Mouse (Mus musculus) effector memory CD4-positive, alpha-beta T cell, adult 5 months (primary cell): Measurements from ENCODE around the gene Rhobtb3. TPM values are rescaled to one million over a fixed set of nuclear protein-coding genes. Genes with fewer than 3 reads are reported as not detected.

ENCODE experiments used
- polyA plus RNA-seq: library from polyadenylated mRNA; unstranded; fragments of 100-300 nt; shearing (Covaris generic); gene quantifications from one replicate; pipeline ENCODE4 v1.2.1, GENCODE M21; 2017

Rhobtb3 gene
- 0.15 TPM for polyA plus RNA-seq

DNA sequence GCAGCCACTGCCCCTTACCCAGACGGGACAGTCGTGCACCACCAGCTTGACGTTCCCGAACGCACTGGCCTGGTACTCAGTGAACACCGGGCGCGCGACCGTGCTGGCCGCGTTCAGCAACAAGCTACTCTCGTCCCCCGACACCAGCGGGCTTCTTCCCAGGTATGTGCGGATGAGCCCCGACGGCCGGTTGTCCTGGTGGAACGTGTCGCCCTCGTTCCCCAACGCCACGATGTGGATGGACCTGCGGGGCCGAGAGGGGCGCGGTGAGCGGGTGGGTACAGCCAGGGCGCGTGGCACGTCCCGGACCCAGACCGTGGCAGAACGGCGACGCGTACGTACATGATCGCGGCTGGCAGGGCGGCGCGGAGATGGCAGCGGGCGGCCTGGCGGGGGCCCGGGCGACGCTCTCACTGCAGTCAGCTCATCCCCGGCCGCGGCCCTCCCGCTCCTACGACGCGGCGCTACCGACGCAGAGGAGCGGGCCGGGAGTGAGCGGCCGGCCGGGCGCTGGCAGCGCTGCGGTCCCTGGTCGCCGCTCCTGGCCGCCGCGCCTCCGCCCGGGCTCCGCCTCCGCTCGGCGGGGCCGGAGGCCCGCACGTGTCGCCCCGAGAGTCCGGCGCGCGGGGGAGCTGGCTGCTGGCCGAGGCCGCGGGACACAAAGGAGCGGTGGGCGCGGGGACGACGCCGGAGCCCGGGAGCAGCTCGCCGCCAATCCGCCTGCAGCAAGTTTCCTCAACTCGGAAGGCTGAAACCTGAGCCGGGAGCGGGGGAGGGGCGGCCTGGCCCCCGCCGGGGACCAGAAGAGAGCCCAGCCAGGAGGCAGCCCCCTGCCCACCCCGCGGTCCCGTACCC lies at the start of gene Rhobtb3:
Gene Rhobtb3, minus strand, starts transcription at position 737 of the 855 bp plus-strand sequence.

DNA sequence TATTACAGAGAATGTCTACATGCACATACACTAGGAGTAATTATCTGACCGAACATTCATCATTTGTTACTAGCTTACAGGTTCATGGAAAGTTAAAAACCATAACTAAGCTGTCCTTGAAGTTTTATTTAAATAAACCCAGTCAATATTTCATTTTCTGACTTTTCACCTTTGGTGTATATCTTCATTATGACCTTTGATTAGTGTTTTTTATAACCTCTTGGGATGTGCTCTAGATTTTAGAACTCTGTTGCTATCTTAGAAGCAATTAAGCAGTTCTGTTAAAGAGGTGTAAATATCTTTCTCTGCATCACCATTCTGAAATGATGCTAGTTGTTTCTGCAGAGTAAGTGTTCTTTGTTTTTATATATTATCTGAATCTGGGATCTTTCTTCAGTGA lies 23.1 kb upstream of the Rhobtb3 start, which contains the start of gene Spata9:
Gene Spata9, plus strand, starts transcription at position 301 of the 400 bp plus-strand sequence.

DNA sequence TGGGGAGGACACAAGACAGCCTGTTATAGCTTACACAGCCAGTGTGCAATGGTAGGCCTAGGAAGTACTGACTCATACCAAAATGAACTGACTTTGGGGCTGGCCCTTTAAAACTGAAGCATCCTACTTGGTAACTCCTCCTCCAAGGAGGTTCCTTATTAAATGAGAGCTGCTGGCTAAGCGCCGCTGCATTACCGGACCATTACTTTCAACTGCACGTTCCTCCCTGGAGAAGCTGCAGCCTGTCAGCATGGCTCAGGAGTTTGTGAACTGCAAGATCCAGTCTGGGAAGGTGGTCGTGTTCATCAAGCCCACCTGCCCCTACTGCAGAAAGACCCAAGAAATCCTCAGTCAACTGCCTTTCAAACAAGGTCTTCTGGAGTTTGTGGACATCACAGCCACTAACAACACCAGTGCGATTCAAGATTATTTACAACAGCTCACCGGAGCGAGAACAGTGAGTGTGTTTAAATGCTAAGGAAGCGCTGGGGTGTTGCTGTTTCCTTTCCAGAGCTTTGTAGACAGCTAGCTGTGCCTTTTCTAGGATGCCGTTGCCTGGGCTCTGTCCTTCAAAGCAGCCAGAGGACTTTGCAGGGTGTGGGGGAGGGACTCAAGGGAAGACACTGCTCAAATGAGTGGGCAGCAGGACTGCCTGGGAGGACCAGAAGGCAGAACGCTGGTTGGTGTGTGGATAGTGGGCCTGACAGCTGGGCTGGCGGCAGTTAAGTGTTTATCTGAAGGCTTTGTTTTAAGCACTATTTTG lies 103.8 kb downstream of the Rhobtb3 start, which contains the start of gene Glrx:
Gene Glrx, plus strand, starts transcription at position 150 of the 763 bp plus-strand sequence.

Other genes starting within 250 kb of the Rhobtb3 start
- gene Ell2, start 237.2 kb downstream of the Rhobtb3 start, polyA plus RNA-seq: 174 TPM
- gene Glrx, start 104.1 kb downstream of the Rhobtb3 start, polyA plus RNA-seq: 63.4 TPM
- gene Spata9, start 23.2 kb upstream of the Rhobtb3 start, polyA plus RNA-seq: not detected
- 10.2 TPM for gene Rfesd, start 74.8 kb upstream of the Rhobtb3 start, polyA plus RNA-seq
- gene Gpr150, start 113.1 kb upstream of the Rhobtb3 start, polyA plus RNA-seq: not detected
- gene Arsk, start 154.7 kb upstream of the Rhobtb3 start, polyA plus RNA-seq: 5.9 TPM
- 20.2 TPM for gene Ttc37, start 154.8 kb upstream of the Rhobtb3 start, polyA plus RNA-seq